Mouse (Mus musculus): Measurements from ENCODE around the gene Abca7.
A peak's percentile ranks its signal among the peaks of the same experiment; 100 is the strongest.

DNA sequence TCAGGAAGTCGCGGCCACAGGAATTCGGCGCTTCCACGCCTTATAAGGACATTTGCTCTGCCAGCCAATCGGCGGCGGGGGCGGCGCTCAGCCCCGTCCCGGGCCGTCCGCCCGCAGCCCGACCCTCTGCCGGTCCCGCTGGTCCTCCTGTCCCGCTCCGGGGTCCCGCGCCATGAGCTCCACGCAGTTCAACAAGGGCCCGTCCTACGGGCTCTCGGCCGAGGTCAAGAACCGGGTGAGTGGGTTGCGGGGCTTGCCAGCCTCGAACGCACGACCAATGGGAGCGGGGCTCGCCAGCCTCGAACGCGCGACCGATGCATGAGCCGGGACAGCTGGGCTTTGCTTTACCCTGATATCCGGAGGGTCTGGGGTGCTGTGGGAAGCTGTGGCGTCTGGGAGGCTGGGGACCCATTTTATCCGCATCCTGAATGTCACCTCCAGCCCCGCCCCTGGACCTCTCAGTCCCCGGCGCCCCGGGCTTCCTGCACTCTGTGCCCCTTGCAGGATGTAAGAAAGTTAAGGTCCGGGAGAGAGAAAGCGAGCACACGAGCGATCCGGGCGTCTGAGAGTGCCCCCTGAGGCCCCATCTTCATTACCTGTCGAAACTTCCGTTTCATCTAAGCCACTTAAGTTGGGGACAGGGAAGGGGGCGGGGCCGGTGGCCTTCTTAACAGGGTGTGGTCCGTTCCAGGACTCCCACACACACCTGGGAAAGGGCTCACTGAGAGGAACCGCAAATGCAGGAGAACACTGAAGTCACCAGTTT is 7.6 kb upstream of the Abca7 start, which contains the start of gene Cnn2:
- peak; percentile 75 for TF ChIP-seq POLR2A (IDR thresholded peaks at IDR 0.05; ENCODE audit: low read depth, low read length)
- no peak for TF ChIP-seq CTCF (IDR thresholded peaks at IDR 0.05; ENCODE audit: borderline replicate concordance, insufficient read depth, low read length)

Data from embryonic fibroblast, embryonic 13.5 days (primary cell).